Mouse (Mus musculus): ENCODE measurements around the gene Smg5.
"Not testable (repeated sequence)": the region's sequence is repeated elsewhere in the genome, so short reads cannot be mapped to it uniquely, and the experiment has no call there.

Gene Smg5

GRCm38 (mm10) chr3:88336058-88337013 lies at the start of gene Smg5, which contains the start of gene Tmem79:
TSS of gene Smg5 (plus strand) at chr3:88336260.
TSS of gene Tmem79 (minus strand) at chr3:88336148.
- peak; percentile 97 to 98 for DNase-seq (ENCODE audit: low spot score in 2 of 2)

- DNase-seq (ENCODE audit: low spot score in 2 of 2) = no peak
These were observed 49.0 kb upstream of the Smg5 start, which contains the start of gene Gm38392 for GRCm38 (mm10) chr3:88287110-88287509. TSS of gene Gm38392 (minus strand) at chr3:88287210.

GRCm38 (mm10) chr3:88288133-88288713 lies 47.8 kb upstream of the Smg5 start:
- not testable (repeated sequence) for DNase-seq (ENCODE audit: low spot score in 2 of 2)

- DNase-seq (ENCODE audit: low spot score in 2 of 2) = peak; percentile 31 to 65
These were observed 44.1 kb upstream of the Smg5 start for GRCm38 (mm10) chr3:88291970-88292369.

GRCm38 (mm10) chr3:88295272-88295671 lies 40.8 kb upstream of the Smg5 start:
- not testable (repeated sequence) for DNase-seq (ENCODE audit: low spot score in 2 of 2)

- no peak for DNase-seq (ENCODE audit: low spot score in 2 of 2)
These were observed 39.9 kb upstream of the Smg5 start for GRCm38 (mm10) chr3:88296110-88296560.

GRCm38 (mm10) chr3:88296561-88297318 lies 39.3 kb upstream of the Smg5 start, which contains the start of the genes Tsacc and Cct3:
TSS of gene Tsacc (minus strand) at chr3:88296999.
TSS of gene Cct3 (plus strand) at chr3:88297116.
- DNase-seq (ENCODE audit: low spot score in 2 of 2) = peak; percentile 93 to 95

- DNase-seq (ENCODE audit: low spot score in 2 of 2) = peak in 1 of 2 experiments; percentile 27
These were observed 38.7 kb upstream of the Smg5 start for GRCm38 (mm10) chr3:88297321-88297851.

- DNase-seq (ENCODE audit: low spot score in 2 of 2) = no peak
These were observed 36.9 kb upstream of the Smg5 start for GRCm38 (mm10) chr3:88299172-88299571.

- DNase-seq (ENCODE audit: low spot score in 2 of 2) = peak; percentile 48 to 71
These were observed 11.1 kb upstream of the Smg5 start, which contains the start of gene Glmp for GRCm38 (mm10) chr3:88324951-88325405. TSS of gene Glmp (plus strand) at chr3:88325023.

GRCm38 (mm10) chr3:88328956-88329355 lies 7.1 kb upstream of the Smg5 start:
- no peak for DNase-seq (ENCODE audit: low spot score in 2 of 2)

- peak; percentile 74 to 87 for DNase-seq (ENCODE audit: low spot score in 2 of 2)
These were observed 4.8 kb upstream of the Smg5 start for GRCm38 (mm10) chr3:88331282-88331681.

- no peak for DNase-seq (ENCODE audit: low spot score in 2 of 2)
These were observed 1.9 kb upstream of the Smg5 start for GRCm38 (mm10) chr3:88334029-88334658.

GRCm38 (mm10) chr3:88334902-88335435 lies 1.1 kb upstream of the Smg5 start:
- DNase-seq (ENCODE audit: low spot score in 2 of 2) = no peak

GRCm38 (mm10) chr3:88335436-88336053 lies 515 bp upstream of the Smg5 start:
- no peak for DNase-seq (ENCODE audit: low spot score in 2 of 2)

- DNase-seq (ENCODE audit: low spot score in 2 of 2) = no peak
These were observed 1.4 kb downstream of the Smg5 start for GRCm38 (mm10) chr3:88337367-88338020.

- DNase-seq (ENCODE audit: low spot score in 2 of 2) = no peak
These were observed 2.3 kb downstream of the Smg5 start for GRCm38 (mm10) chr3:88338316-88338715.

- DNase-seq (ENCODE audit: low spot score in 2 of 2) = no peak
These were observed 2.9 kb downstream of the Smg5 start for GRCm38 (mm10) chr3:88339006-88339405.

- DNase-seq (ENCODE audit: low spot score in 2 of 2) = no peak
These were observed 14.7 kb downstream of the Smg5 start for GRCm38 (mm10) chr3:88350732-88351131.

Data from spleen, postnatal 4 days (tissue).